Mouse (Mus musculus) embryonic facial prominence, embryonic 12.5 days (tissue): ENCODE results near the gene Osbpl5. TPM values are rescaled to one million over a fixed set of nuclear protein-coding genes. Genes with fewer than 3 reads are reported as not detected.
"Not testable (repeated sequence)": the region's sequence is repeated elsewhere in the genome, so short reads cannot be mapped to it uniquely, and the experiment has no call there.

Experiments
- ATAC-seq: fragments of 200-750 bp; cut with Nextera tagmentation; 2 replicates; pipeline ENCODE4 v1.8.0; 2017; ENCODE audit not compliant: insufficient number of reproducible peaks, insufficient read depth, low FRiP score, low TSS enrichment
- H3K27ac ChIP-seq: fragments of 300-500 bp; sonication (generic); 2 replicates; pipeline ENCODE4 v1.5.1; 2016; ENCODE audit warnings: mild to moderate bottlenecking
- H3K27me3 ChIP-seq: fragments of 300-500 bp; sonication (generic); 2 replicates; pipeline ENCODE4 v1.6.1; 2016; ENCODE audit warnings: mild to moderate bottlenecking, moderate library complexity
- H3K36me3 ChIP-seq: fragments of 300-500 bp; sonication (generic); 2 replicates; pipeline ENCODE4 v1.6.1; 2016; ENCODE audit warnings: mild to moderate bottlenecking
- H3K4me1 ChIP-seq: fragments of 300-500 bp; sonication (generic); 2 replicates; pipeline ENCODE4 v1.6.1; 2016
- H3K4me2 ChIP-seq: fragments of 300-500 bp; sonication (generic); replicated peaks from 2 replicates; pipeline ENCODE4 v1.6.1; 2016; ENCODE audit warnings: mild to moderate bottlenecking, moderate library complexity
- H3K4me3 ChIP-seq: fragments of 300-500 bp; sonication (generic); 2 replicates; pipeline ENCODE4 v1.5.1; 2016; ENCODE audit warnings: mild to moderate bottlenecking
- H3K9ac ChIP-seq: fragments of 300-500 bp; sonication (generic); 2 replicates; pipeline ENCODE4 v1.6.1; 2016; ENCODE audit warnings: mild to moderate bottlenecking, moderate library complexity
- H3K9me3 ChIP-seq: fragments of 300-500 bp; sonication (generic); 2 replicates; pipeline ENCODE4 v1.6.1; 2016; ENCODE audit warnings: mild to moderate bottlenecking, moderate library complexity
- WGBS: fragments of 180-500 bp; shearing (Covaris S2); methylation state at CpG from one replicate; pipeline ENCODE4 v1.1.7; 2016; 5-methylcytosine and 5-hydroxymethylcytosine counted together
- polyA plus RNA-seq: library from polyadenylated mRNA; unstranded; fragments of >200 nt; fragmentation: Nextera tagmentation; extraction: Ambion mirVana; gene quantifications from 2 replicates; pipeline ENCODE4 v1.2.1, GENCODE M21; 2016

Gene Osbpl5
- polyA plus RNA-seq, 1 experiment from 2014 or later, result 35.6 TPM

- no peak for ATAC-seq
Measured at GRCm38 (mm10) chr7:143692746-143693510, 63.9 kb downstream of the Osbpl5 start.

GRCm38 (mm10) chr7:143691909-143692308 is 64.9 kb downstream of the Osbpl5 start:
- Histone ChIP-seq H3K9ac (no peak overlapping the region), H3K4me3 (no peak overlapping the region), H3K4me1 (no peaks in the 10 kb centered on the region), H3K27ac (no peak overlapping the region), H3K9me3 (no peaks in the 10 kb centered on the region), H3K36me3 (peaks cover 87% of the 10 kb centered on the region), H3K27me3 (no peaks in the 10 kb centered on the region), H3K4me2 (no peak overlapping the region)
- 94% methylated on average over 4 of the region's 4 CpGs for WGBS
- ATAC-seq, result no peak

More at GRCm38 (mm10) chr7:143692746-143693510, 63.9 kb downstream of the Osbpl5 start:
- Histone ChIP-seq H3K4me3 (no peak overlapping the region), H3K9ac (no peak overlapping the region), H3K36me3 (peaks cover 95% of the 10 kb centered on the region), H3K4me2 (no peak overlapping the region), H3K4me1 (no peaks in the 10 kb centered on the region), H3K27ac (no peak overlapping the region), H3K9me3 (no peaks in the 10 kb centered on the region), H3K27me3 (no peaks in the 10 kb centered on the region)
- WGBS, result 91% methylated on average over 12 of the region's 12 CpGs

DNA sequence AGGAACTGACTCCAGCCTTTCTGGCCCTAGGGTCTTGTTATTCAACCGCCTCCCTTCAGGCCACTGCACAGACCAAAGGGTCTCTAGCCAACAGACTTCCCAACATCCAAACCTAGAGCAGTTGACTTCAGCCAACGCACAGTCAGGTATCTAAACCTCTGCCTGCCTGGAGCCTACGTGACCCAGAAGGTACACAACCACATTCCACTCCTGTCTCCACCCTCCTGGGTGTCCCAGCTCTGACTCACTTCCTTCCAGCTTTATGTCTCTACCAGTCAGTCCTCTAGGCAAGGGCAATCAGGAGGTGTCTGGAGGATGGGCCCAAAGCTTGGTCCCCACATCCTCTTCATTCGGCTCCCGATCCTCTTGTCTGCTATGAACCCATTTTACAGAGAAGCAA is 65.6 kb downstream of the Osbpl5 start:
- no peak overlapping the region for H3K4me3 ChIP-seq
- ATAC-seq, result no peak
- no peaks in the 10 kb centered on the region for H3K4me1 ChIP-seq
- no peak overlapping the region for H3K4me2 ChIP-seq
- H3K36me3 ChIP-seq, result peaks cover 80% of the 10 kb centered on the region
- no peak overlapping the region for H3K27ac ChIP-seq
- H3K9ac ChIP-seq, result no peak overlapping the region
- no peaks in the 10 kb centered on the region for H3K27me3 ChIP-seq
- WGBS, result 92% methylated on average over 5 of the region's 5 CpGs
- H3K9me3 ChIP-seq, result no peaks in the 10 kb centered on the region

- Histone ChIP-seq H3K27ac (no peak overlapping the region), H3K9me3 (no peaks in the 10 kb centered on the region), H3K36me3 (peaks cover 70% of the 10 kb centered on the region), H3K4me3 (no peak overlapping the region), H3K4me1 (no peaks in the 10 kb centered on the region), H3K9ac (no peak overlapping the region), H3K27me3 (no peaks in the 10 kb centered on the region; the same call in 1 of the 2 replicates), H3K4me2 (no peak overlapping the region)
- WGBS, result 78% methylated on average over 4 of the region's 4 CpGs
- no peak for ATAC-seq
Measured at GRCm38 (mm10) chr7:143689946-143690345, 66.8 kb downstream of the Osbpl5 start.

DNA sequence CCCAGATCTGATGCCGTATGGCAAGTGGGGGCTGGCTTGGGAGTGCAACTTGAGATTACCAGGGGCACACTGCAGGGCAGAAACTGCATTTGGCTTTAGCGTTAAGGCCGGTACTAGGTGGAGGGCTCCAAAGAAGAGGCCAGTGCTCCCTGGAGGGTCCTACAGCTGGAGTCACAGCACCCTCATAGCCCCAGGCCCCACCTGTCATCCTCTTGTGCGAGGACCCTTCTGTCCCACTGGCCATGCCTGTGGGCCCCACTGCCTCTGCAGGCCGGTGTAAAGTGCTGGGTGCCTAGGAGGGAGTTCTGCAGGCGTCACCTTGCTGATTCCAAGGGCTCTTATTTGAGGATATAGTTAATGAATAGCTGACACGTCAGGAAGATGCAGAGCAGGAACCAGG is 67.3 kb downstream of the Osbpl5 start:
- no peaks in the 10 kb centered on the region for H3K4me1 ChIP-seq
- no peak overlapping the region for H3K4me2 ChIP-seq
- H3K9me3 ChIP-seq, result no peaks in the 10 kb centered on the region
- WGBS, result 77% methylated on average over 7 of the region's 7 CpGs
- no peaks in the 10 kb centered on the region; the same call in 1 of the 2 replicates for H3K27me3 ChIP-seq
- H3K9ac ChIP-seq, result no peak overlapping the region
- H3K36me3 ChIP-seq, result peaks cover 66% of the 10 kb centered on the region
- no peak overlapping the region for H3K27ac ChIP-seq
- no peak overlapping the region for H3K4me3 ChIP-seq
- no peak for ATAC-seq

- peaks cover 38% of the 10 kb centered on the region for H3K36me3 ChIP-seq
- not testable (repeated sequence) for H3K4me3 ChIP-seq, H3K27me3 ChIP-seq, H3K27ac ChIP-seq, H3K9me3 ChIP-seq, ATAC-seq, H3K9ac ChIP-seq, H3K4me1 ChIP-seq, H3K4me2 ChIP-seq
- WGBS, result 90% methylated on average over 3 of the region's 3 CpGs
Measured at GRCm38 (mm10) chr7:143686676-143687075, 70.1 kb downstream of the Osbpl5 start.

DNA sequence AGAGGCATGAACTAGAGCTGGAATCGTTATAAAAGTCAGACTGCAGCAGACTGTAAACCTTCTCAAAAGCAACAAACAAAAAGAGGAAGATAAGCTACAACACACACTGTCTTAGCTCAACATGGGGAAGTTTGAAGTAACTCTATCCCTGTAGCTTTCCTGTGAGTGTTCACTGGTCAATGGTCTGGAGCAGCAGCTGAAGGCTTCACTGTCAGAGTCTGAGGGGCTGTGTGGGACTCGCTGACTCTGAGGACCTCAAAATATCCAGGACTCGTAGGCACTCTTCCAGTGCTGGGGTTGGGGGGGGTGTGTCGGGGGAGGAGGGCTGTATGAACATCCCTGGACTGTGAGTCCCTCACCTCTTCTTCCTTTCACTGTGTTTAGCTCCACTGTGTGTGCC is 70.6 kb downstream of the Osbpl5 start:
- WGBS, result 54% methylated on average over 4 of the region's 4 CpGs
- not testable (repeated sequence) for H3K9ac ChIP-seq, H3K9me3 ChIP-seq, H3K4me2 ChIP-seq, H3K4me3 ChIP-seq, H3K4me1 ChIP-seq, H3K27ac ChIP-seq, H3K27me3 ChIP-seq
- H3K36me3 ChIP-seq, result peaks cover 33% of the 10 kb centered on the region
- ATAC-seq, result 0 out of 2 replicates have a peak, but pooled peaks have one; percentile 16

DNA sequence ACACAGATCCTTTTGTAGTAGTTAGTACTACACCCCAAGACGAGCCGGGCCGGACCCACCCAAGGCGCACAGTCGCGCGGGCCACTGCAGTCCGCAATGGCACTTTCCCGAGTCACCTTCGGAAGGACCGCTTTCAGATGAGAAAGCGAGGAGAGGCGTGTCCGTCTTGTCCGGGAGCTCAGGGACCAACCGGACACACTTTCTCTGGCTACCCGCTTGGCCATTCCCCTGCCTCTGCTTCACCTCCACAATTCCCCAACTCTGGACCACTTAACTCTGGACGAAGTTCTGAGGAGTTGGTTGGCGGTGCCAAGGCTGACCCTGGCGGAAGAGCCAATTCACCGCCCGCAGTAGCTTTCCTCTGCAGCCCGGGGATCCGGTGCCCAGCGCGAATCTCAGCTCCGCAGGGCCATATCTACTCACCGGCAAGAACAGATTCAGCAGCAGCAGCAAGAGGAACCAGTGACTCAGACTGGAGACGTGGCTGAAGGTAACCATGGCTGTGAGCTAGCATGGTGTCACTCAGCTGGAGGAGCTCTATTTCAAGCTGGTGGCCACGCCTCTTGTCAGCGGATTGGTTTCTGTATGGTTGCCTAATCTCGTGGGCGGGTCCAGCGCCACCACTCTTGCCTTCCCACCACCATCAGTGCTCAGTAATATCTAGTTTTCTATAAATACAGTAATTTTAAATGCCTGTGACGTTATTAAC is 71.3 kb downstream of the Osbpl5 start, which contains the start of gene Tnfrsf23:
TSS of gene Tnfrsf23 (minus strand) at position 514 of the 709 bp plus-strand sequence.
- Histone ChIP-seq H3K27me3 (no peaks in the 10 kb centered on the region; the same call in 1 of the 2 replicates), H3K9me3 (no peaks in the 10 kb centered on the region), H3K4me3 (peak within 1 kb of the TSS; percentile 37), H3K36me3 (peaks cover 26% of the 10 kb centered on the region), H3K27ac (no peak within 1 kb of the TSS), H3K4me1 (no peaks in the 10 kb centered on the region), H3K4me2 (peak within 1 kb of the TSS; percentile 76), H3K9ac (0 out of 2 replicates have a peak within 1 kb of the TSS, but pooled peaks have one; percentile 8)
- WGBS, result 4% methylated on average over 35 of the region's 35 CpGs
- ATAC-seq, result peak; percentile 80; the same call in 1 of the 2 replicates

DNA sequence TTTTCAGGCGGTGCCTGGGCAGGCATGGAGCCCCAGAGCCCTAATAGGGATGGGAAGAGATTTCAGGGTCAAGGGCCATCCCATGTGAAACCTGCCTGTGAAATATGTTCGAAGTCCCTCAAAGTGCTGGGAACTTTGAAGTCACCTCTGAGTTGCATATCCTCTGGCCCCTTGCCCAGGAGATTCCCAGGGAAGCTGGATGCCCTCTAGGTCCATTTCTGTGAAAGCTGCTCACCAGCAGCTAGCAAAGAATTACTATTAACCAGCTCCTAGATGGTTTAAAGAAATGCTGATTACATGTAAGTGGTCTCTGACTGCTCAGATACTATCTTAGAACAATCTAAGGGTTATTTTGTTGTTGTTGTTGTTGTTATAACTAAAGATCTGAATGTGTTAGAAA is 72.2 kb downstream of the Osbpl5 start:
- H3K4me1 ChIP-seq, H3K4me2 ChIP-seq, ATAC-seq, H3K4me3 ChIP-seq, H3K27me3 ChIP-seq, H3K9me3 ChIP-seq, H3K9ac ChIP-seq, H3K27ac ChIP-seq: not testable (repeated sequence)
- WGBS, result 92% methylated on average over 1 of the region's 2 CpGs
- peaks cover 17% of the 10 kb centered on the region for H3K36me3 ChIP-seq

- no peak for ATAC-seq
- Histone ChIP-seq H3K27ac (no peak overlapping the region), H3K9me3 (no peaks in the 10 kb centered on the region), H3K4me1 (no peaks in the 10 kb centered on the region), H3K4me2 (no peak overlapping the region), H3K36me3 (no peaks in the 10 kb centered on the region), H3K4me3 (no peak overlapping the region), H3K27me3 (no peaks in the 10 kb centered on the region; the same call in 1 of the 2 replicates), H3K9ac (no peak overlapping the region)
- 75% methylated on average over 1 of the region's 1 CpGs for WGBS
Measured at GRCm38 (mm10) chr7:143681566-143681965, 75.2 kb downstream of the Osbpl5 start.

- WGBS, result 57% methylated on average over 2 of the region's 2 CpGs
- H3K4me3 ChIP-seq, H3K4me1 ChIP-seq, H3K36me3 ChIP-seq, H3K27ac ChIP-seq, H3K27me3 ChIP-seq, H3K4me2 ChIP-seq, H3K9ac ChIP-seq, H3K9me3 ChIP-seq, ATAC-seq: not testable (repeated sequence)
Measured at GRCm38 (mm10) chr7:143680836-143681235, 75.9 kb downstream of the Osbpl5 start.

GRCm38 (mm10) chr7:143679650-143680049 is 77.1 kb downstream of the Osbpl5 start:
- WGBS, result 84% methylated on average over 2 of the region's 2 CpGs
- not testable (repeated sequence) for H3K36me3 ChIP-seq, H3K27me3 ChIP-seq, H3K4me3 ChIP-seq, H3K4me1 ChIP-seq, ATAC-seq, H3K4me2 ChIP-seq, H3K9me3 ChIP-seq, H3K27ac ChIP-seq, H3K9ac ChIP-seq
